Mouse (Mus musculus): ENCODE results near the gene Efna3. TPM values are rescaled to one million over a fixed set of nuclear protein-coding genes. Genes with fewer than 3 reads are reported as not detected.

Efna3 gene
- polyA plus RNA-seq, 1 experiment = 0.44 TPM

DNA sequence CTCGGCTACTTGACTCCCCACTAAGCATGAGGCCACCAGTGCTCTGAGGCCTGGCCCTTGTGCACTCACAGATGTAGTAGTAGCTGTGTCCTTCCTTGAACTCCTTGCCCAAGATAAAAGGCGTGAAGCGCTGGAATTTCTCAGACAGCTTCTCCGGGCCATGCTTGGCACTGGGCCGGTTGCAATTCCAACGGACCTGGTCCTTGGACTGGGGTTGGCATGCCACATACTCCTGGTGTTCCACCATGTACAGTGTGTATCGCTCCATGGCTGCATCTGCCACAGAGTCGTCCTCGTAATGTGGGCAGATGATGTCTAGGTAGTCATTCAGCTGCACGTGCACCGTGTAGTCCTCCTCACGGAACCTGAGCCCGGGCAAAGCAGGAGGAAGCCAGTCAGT lies 46.7 kb downstream of the Efna3 start:
- Histone ChIP-seq H3K4me1 (ENCODE audit: control insufficient read depth, insufficient read depth, insufficient read length, low read length) (peaks cover 7% of the 10 kb centered on the region), H3K27ac (replicated peaks; ENCODE audit: low read depth, low read length) (peak overlapping the region; percentile 99; the same call in 1 of the 2 replicates), H3K4me3 (ENCODE audit: insufficient read depth, low read depth, low read length) (peak overlapping the region; percentile 67)

DNA sequence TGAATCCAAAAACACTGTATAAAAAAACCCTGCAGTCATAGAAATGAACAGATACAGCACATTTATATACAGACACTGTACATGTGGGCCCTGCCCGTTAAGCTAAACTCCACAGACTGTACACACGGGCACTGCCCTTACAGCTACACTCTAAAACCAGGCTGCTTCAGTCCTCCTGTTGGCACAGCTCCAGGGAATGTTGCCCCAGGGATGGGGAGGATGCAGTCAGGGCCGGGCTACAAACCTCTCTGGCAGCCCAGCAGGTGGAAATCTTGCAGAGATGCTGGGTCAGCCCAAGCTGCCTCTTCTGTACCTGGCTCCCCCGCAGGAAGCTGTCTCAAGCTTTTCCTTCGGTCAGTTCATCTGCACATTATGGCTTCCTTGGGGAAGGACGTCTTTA lies 51.0 kb downstream of the Efna3 start:
- Histone ChIP-seq H3K27ac (replicated peaks; ENCODE audit: low read depth, low read length) (peak overlapping the region; percentile 30), H3K4me3 (ENCODE audit: insufficient read depth, low read depth, low read length) (0 out of 2 replicates have a peak overlapping the region, but pooled peaks have one; percentile 3)

DNA sequence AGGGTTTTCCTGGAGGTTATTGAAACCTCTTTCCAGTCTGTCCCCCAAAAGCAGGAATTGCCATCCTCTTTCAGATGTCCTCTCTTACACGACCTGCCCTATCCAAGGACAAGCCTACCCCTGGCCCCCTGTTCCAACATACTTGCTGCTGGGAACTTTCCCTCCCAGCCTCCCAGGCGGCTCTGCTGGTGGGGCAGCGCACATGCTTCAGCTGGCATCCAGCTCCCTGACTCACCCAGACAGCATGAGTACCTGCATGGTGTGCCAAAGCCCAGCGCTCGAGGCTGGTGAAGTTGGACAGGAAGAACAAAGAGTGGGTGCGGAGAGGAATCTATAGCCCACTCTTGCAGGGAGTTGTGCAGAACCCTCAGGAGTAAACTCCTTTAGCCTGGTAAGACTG lies 51.9 kb downstream of the Efna3 start:
- H3K4me3 ChIP-seq (ENCODE audit: insufficient read depth, low read depth, low read length) = peak overlapping the region; percentile 81; the same call in 1 of the 2 replicates
- peaks cover 20% of the 10 kb centered on the region for H3K4me1 ChIP-seq (ENCODE audit: control insufficient read depth, insufficient read depth, insufficient read length, low read length)
- peak overlapping the region; percentile 58 for H3K27ac ChIP-seq (replicated peaks; ENCODE audit: low read depth, low read length)

More for the DNA sequence above, 51.0 kb downstream of the Efna3 start:
- peaks cover 24% of the 10 kb centered on the region for H3K4me1 ChIP-seq (ENCODE audit: control insufficient read depth, insufficient read depth, insufficient read length, low read length)

DNA sequence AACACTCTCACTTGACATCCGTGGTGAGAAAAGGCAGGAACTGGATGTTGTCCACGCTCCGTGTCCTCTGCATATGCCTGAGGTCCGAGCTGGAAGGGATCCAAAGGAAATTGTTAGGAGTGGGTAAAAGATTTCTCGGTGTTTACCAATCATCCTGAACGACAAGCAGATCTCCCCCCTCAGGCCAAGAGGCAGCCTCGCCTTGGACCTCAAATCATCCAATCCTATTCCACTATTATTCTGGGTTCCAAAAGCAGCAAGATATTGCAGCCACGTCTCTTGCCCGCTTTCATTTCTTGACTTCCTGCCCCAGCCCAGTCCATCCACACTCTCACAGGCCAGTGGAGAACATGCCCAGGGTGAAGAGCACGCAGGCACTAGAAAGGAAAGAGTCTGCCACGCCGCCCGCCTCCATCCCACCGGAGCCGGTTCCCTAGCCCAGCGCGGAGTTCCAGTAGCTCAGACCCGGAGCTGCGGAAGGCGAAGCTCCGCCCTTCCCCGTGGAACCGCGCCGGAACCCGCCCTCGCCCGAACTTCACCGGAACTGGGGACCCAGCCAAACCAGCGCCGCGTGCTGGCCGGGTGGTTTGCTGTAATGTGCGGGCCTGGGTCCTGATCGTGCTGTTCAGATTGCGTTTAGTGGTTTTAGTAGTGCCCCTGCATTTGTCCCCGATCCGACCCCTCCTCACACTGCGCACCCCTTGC lies 52.6 kb downstream of the Efna3 start, which contains the start of gene Slc50a1:
TSS of gene Slc50a1 (minus strand) at position 520 of the 705 bp plus-strand sequence.
- Histone ChIP-seq H3K4me1 (ENCODE audit: control insufficient read depth, insufficient read depth, insufficient read length, low read length) (peaks cover 19% of the 10 kb centered on the region), H3K4me3 (ENCODE audit: insufficient read depth, low read depth, low read length) (peak within 1 kb of the TSS; percentile 81), H3K27ac (replicated peaks; ENCODE audit: low read depth, low read length) (peak within 1 kb of the TSS; percentile 78)

DNA sequence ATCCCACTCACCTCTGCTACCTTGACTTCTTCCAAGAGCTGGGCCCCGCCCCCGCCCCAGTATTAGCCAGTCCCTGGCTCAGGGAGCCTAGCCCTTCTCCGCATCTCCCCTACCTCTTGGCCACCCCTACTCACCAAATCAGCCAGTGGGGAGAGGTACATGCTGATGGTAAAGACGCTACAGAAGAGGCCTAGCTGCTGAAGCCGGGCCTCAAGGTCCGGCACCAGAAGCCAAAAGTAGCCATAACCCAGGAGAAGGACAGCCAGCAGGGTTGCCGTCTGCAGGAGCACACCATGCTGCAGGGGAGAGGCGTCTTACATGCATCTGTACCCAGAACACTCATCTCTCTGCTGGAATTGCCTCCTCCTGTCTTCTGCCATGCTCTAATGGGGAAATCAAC lies 53.8 kb downstream of the Efna3 start:
- Histone ChIP-seq H3K4me1 (ENCODE audit: control insufficient read depth, insufficient read depth, insufficient read length, low read length) (peaks cover 19% of the 10 kb centered on the region), H3K27ac (replicated peaks; ENCODE audit: low read depth, low read length) (peak overlapping the region; percentile 78), H3K4me3 (ENCODE audit: insufficient read depth, low read depth, low read length) (peak overlapping the region; percentile 81)

DNA sequence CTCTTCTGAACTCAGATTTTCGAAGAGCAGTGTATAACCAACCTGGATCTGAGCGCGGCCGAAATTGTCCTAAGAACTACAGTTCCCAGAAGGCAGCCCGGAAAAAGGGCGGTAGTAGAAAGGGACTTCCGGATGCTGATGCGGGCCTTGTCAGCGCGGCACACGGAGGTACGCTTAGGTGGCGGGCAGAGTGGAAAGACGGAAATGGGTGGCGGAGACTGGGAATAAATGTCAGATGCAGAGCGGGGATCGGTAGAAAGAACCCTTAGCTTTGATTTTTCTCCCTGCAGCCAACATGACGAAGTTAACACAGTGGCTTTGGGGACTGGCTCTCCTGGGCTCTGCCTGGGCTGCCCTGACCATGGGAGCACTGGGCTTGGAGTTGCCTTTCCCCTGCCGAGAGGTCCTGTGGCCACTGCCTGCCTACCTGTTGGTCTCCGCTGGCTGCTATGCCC lies 56.3 kb downstream of the Efna3 start:
- Histone ChIP-seq H3K4me1 (ENCODE audit: control insufficient read depth, insufficient read depth, insufficient read length, low read length) (peaks cover 22% of the 10 kb centered on the region), H3K4me3 (ENCODE audit: insufficient read depth, low read depth, low read length) (peak overlapping the region; percentile 78), H3K27ac (replicated peaks; ENCODE audit: low read depth, low read length) (peak overlapping the region; percentile 56)

Other genes with a start within 250 kb of the Efna3 start
- 9.4 and 16.7 TPM in 2 replicates for gene Rusc1, start 229.7 kb downstream of the Efna3 start, polyA plus RNA-seq (2012; ENCODE audit: insufficient read depth, insufficient read length, missing spikeins)
- not detected in 2 replicates for gene Gm43738, start 221.9 kb downstream of the Efna3 start, polyA plus RNA-seq (2012; ENCODE audit: insufficient read depth, insufficient read length, missing spikeins)
- gene Fdps, start 221.0 kb downstream of the Efna3 start, polyA plus RNA-seq (2012; ENCODE audit: insufficient read depth, insufficient read length, missing spikeins) = 127 and 135 TPM in 2 replicates
- gene Pklr, start 186.8 kb downstream of the Efna3 start, polyA plus RNA-seq (2012; ENCODE audit: insufficient read depth, insufficient read length, missing spikeins) = not detected in 2 replicates
- not detected in 2 replicates for gene Hcn3, start 162.8 kb downstream of the Efna3 start, polyA plus RNA-seq (2012; ENCODE audit: insufficient read depth, insufficient read length, missing spikeins)
- 14.3 TPM in 2 replicates for gene Clk2, start 158.2 kb downstream of the Efna3 start, polyA plus RNA-seq (2012; ENCODE audit: insufficient read depth, insufficient read length, missing spikeins)
- 39.4 and 48.7 TPM in 2 replicates for gene Scamp3, start 145.5 kb downstream of the Efna3 start, polyA plus RNA-seq (2012; ENCODE audit: insufficient read depth, insufficient read length, missing spikeins)
- 1.3 and 2.0 TPM in 2 replicates for gene Fam189b, start 139.8 kb downstream of the Efna3 start, polyA plus RNA-seq (2012; ENCODE audit: insufficient read depth, insufficient read length, missing spikeins)
- 18.2 and 25.1 TPM in 2 replicates for gene Gba, start 120.0 kb downstream of the Efna3 start, polyA plus RNA-seq (2012; ENCODE audit: insufficient read depth, insufficient read length, missing spikeins)
- 5.6 and 8.9 TPM in 2 replicates for gene Thbs3, start 107.8 kb downstream of the Efna3 start, polyA plus RNA-seq (2012; ENCODE audit: insufficient read depth, insufficient read length, missing spikeins)
- gene Mtx1, start 95.9 kb downstream of the Efna3 start, polyA plus RNA-seq (2012; ENCODE audit: insufficient read depth, insufficient read length, missing spikeins) = 108 and 115 TPM in 2 replicates
- 0.75 and 0.83 TPM in 2 replicates for gene Muc1, start 93.9 kb downstream of the Efna3 start, polyA plus RNA-seq (2012; ENCODE audit: insufficient read depth, insufficient read length, missing spikeins)
- 57.6 and 64.8 TPM in 2 replicates for gene Krtcap2, start 77.0 kb downstream of the Efna3 start, polyA plus RNA-seq (2012; ENCODE audit: insufficient read depth, insufficient read length, missing spikeins)
- gene Trim46, start 76.7 kb downstream of the Efna3 start, polyA plus RNA-seq (2012; ENCODE audit: insufficient read depth, insufficient read length, missing spikeins) = not detected in 2 replicates
- 125 and 130 TPM in 2 replicates for gene Dpm3, start 63.6 kb downstream of the Efna3 start, polyA plus RNA-seq (2012; ENCODE audit: insufficient read depth, insufficient read length, missing spikeins)
- 28.3 and 33.1 TPM in 2 replicates for gene Slc50a1, start 52.4 kb downstream of the Efna3 start, polyA plus RNA-seq (2012; ENCODE audit: insufficient read depth, insufficient read length, missing spikeins)
- 5.6 and 6.3 TPM in 2 replicates for gene Efna1, start 41.8 kb downstream of the Efna3 start, polyA plus RNA-seq (2012; ENCODE audit: insufficient read depth, insufficient read length, missing spikeins)
- gene Efna4, start 15.1 kb upstream of the Efna3 start, polyA plus RNA-seq (2012; ENCODE audit: insufficient read depth, insufficient read length, missing spikeins) = 1.3 TPM in 1 of 2 replicates, not detected in the other
- 28.5 and 31.3 TPM in 2 replicates for gene Adam15, start 27.0 kb upstream of the Efna3 start, polyA plus RNA-seq (2012; ENCODE audit: insufficient read depth, insufficient read length, missing spikeins)
- gene Dcst2, start 39.0 kb upstream of the Efna3 start, polyA plus RNA-seq (2012; ENCODE audit: insufficient read depth, insufficient read length, missing spikeins) = 1.2 and 1.6 TPM in 2 replicates
- 0.75 TPM in 1 of 2 replicates, not detected in the other for gene Dcst1, start 42.3 kb upstream of the Efna3 start, polyA plus RNA-seq (2012; ENCODE audit: insufficient read depth, insufficient read length, missing spikeins)
- gene Zbtb7b, start 71.8 kb upstream of the Efna3 start, polyA plus RNA-seq (2012; ENCODE audit: insufficient read depth, insufficient read length, missing spikeins) = 93.2 and 121 TPM in 2 replicates
- 1.3 TPM in 1 of 2 replicates, not detected in the other for gene Lenep, start 79.8 kb upstream of the Efna3 start, polyA plus RNA-seq (2012; ENCODE audit: insufficient read depth, insufficient read length, missing spikeins)
- 33.4 and 60.7 TPM in 2 replicates for gene Flad1, start 88.9 kb upstream of the Efna3 start, polyA plus RNA-seq (2012; ENCODE audit: insufficient read depth, insufficient read length, missing spikeins)
- gene Cks1b, start 95.4 kb upstream of the Efna3 start, polyA plus RNA-seq (2012; ENCODE audit: insufficient read depth, insufficient read length, missing spikeins) = 5.9 and 10.9 TPM in 2 replicates
- 36.0 and 37.2 TPM in 2 replicates for gene Shc1, start 95.5 kb upstream of the Efna3 start, polyA plus RNA-seq (2012; ENCODE audit: insufficient read depth, insufficient read length, missing spikeins)
- 4.6 and 13.0 TPM in 2 replicates for gene Pygo2, start 107.2 kb upstream of the Efna3 start, polyA plus RNA-seq (2012; ENCODE audit: insufficient read depth, insufficient read length, missing spikeins)
- gene Pbxip1, start 113.7 kb upstream of the Efna3 start, polyA plus RNA-seq (2012; ENCODE audit: insufficient read depth, insufficient read length, missing spikeins) = 18.9 and 25.8 TPM in 2 replicates
- 191 and 194 TPM in 2 replicates for gene Pmvk, start 131.6 kb upstream of the Efna3 start, polyA plus RNA-seq (2012; ENCODE audit: insufficient read depth, insufficient read length, missing spikeins)
- 0.28 and 0.29 TPM in 2 replicates for gene Kcnn3, start 197.2 kb upstream of the Efna3 start, polyA plus RNA-seq (2012; ENCODE audit: insufficient read depth, insufficient read length, missing spikeins)